In genomic region chr13:21753051-21753523, GRCm38 (mm10) we compare ENCODE assay signal across 8 mouse cellular contexts. TPM values are rescaled to one million over a fixed set of nuclear protein-coding genes. Genes with fewer than 3 reads are reported as not detected.
DNase-seq lines count a peak whose midpoint lies in the region; ATAC-seq and TF ChIP-seq lines count a peak whose summit lies in the region.

No protein-coding gene starts in this region.

- H3K27ac ChIP-seq in gastrocnemius, adult 2 months = peak overlapping the region; percentile 85
- H3K27ac ChIP-seq in CH12.LX (ENCODE audit: insufficient read depth, low read depth) = peak overlapping the region; percentile 98
- peak overlapping the region; percentile 93 for H3K27ac ChIP-seq in forebrain, embryonic 11.5 days (ENCODE audit: low read depth, low read length)
- H3K27ac ChIP-seq in liver, embryonic 14.5 days = peak overlapping the region; percentile 97

- no peak for ATAC-seq in forebrain, embryonic 11.5 days (replicated peaks; ENCODE audit: low FRiP score)
- ATAC-seq in liver, embryonic 14.5 days (ENCODE audit: insufficient read depth) = no peak

- intact Hi-C loops in gastrocnemius, adult 2 months (cut with DNase I) = loop anchor here (5.0 kb wide), 1 partner anchor 36 kb away; the partner anchor contains the start of genes Hist1h2ai, Hist1h2bl and Hist1h3h

- no peak for TF ChIP-seq CTCF in gastrocnemius, adult 2 months (IDR thresholded peaks at IDR 0.05)
- TF ChIP-seq CTCF in CH12.LX (conservative IDR thresholded peaks at IDR 0.05 in 1 of 2, IDR thresholded peaks at IDR 0.05 in 1 of 2; ENCODE audit: low read depth in 2 of 2, low read length in 2 of 2) = no peak
- TF ChIP-seq CTCF in liver, embryonic 14.5 days (IDR thresholded peaks at IDR 0.05; ENCODE audit: low read depth) = no peak; the same call in 1 of the 2 replicates

- peaks cover 0 to 26% of the 10 kb centered on the region in 2 experiments; a peak in 2 of 4 replicates for H3K4me1 ChIP-seq in CH12.LX (ENCODE audit: control insufficient read depth in 1 of 2, insufficient read depth in 2 of 2)
- peaks cover 3% of the 10 kb centered on the region; the same call in 1 of the 2 replicates for H3K4me1 ChIP-seq in forebrain, embryonic 11.5 days (replicated peaks; ENCODE audit: control insufficient read depth, insufficient read depth, low read length)
- H3K4me1 ChIP-seq in liver, embryonic 14.5 days (replicated peaks; ENCODE audit: control insufficient read depth in 2 of 2, insufficient read depth in 2 of 2, low read length in 1 of 2) = peaks cover 9 to 12% of the 10 kb centered on the region in 2 experiments

- H3K79me2 ChIP-seq in CH12.LX (replicated peaks; ENCODE audit: control insufficient read depth, extremely low read depth, insufficient read depth, poor library complexity, severe bottlenecking) = no peaks in the 10 kb centered on the region

- dilution Hi-C loops in CH12.LX (cut with MboI; ENCODE audit: extremely low pct_ligation_motif_present, extremely low pct_unique_long_range_greater_than_20kb, low sequenced_read_pairs) = no loop called here

- H3K4me2 ChIP-seq in CH12.LX (ENCODE audit: insufficient read depth, low read depth, poor library complexity, severe bottlenecking) = peak overlapping the region; percentile 82
- peak overlapping the region; percentile 65 for H3K4me2 ChIP-seq in forebrain, embryonic 11.5 days (ENCODE audit: low read depth, low read length, severe bottlenecking)
- H3K4me2 ChIP-seq in liver, embryonic 14.5 days (ENCODE audit: low read depth) = peak overlapping the region; percentile 79

- in situ Hi-C loops in CH12.LX (cut with MboI; ENCODE audit: low pct_ligation_motif_present, low pct_unique_long_range_greater_than_20kb, low sequenced_read_pairs) = no loop called here

- TF ChIP-seq EP300 in CH12.LX (IDR thresholded peaks at IDR 0.05; ENCODE audit: low read length) = no peak; the same call in 1 of the 2 replicates
- TF ChIP-seq EP300 in liver, embryonic 14.5 days (IDR thresholded peaks at IDR 0.05; ENCODE audit: low read depth) = no peak; the same call in 1 of the 2 replicates

- WGBS in forebrain, embryonic 11.5 days = 3% methylated on average over 10 of the region's 10 CpGs
- WGBS in liver, embryonic 14.5 days (ENCODE audit: insufficient replicate concordance) = 1% methylated on average over 10 of the region's 10 CpGs

- peak overlapping the region; percentile 77 for H3K4me3 ChIP-seq in gastrocnemius, adult 2 months
- peak overlapping the region; percentile 3 to 36 (median 36) for H3K4me3 ChIP-seq in CH12.LX (replicated peaks in 1 of 3; ENCODE audit: low read depth in 2 of 3, low read length in 2 of 3, poor library complexity in 1 of 3)
- peak overlapping the region; percentile 37 for H3K4me3 ChIP-seq in forebrain, embryonic 11.5 days (ENCODE audit: low read depth, low read length)
- peak overlapping the region; percentile 61 to 66 for H3K4me3 ChIP-seq in liver, embryonic 14.5 days (ENCODE audit: insufficient read depth in 1 of 2, low read depth in 2 of 2, low read length in 2 of 2)

- H3K27me3 ChIP-seq in CH12.LX (replicated peaks) = no peaks in the 10 kb centered on the region
- no peaks in the 10 kb centered on the region for H3K27me3 ChIP-seq in forebrain, embryonic 11.5 days (ENCODE audit: control insufficient read depth, insufficient read depth, low read length)
- H3K27me3 ChIP-seq in liver, embryonic 14.5 days (ENCODE audit: control insufficient read depth, insufficient read depth, low read length) = no peaks in the 10 kb centered on the region

- TF ChIP-seq POLR2A in CH12.LX (IDR thresholded peaks at IDR 0.05; ENCODE audit: low read depth, low read length) = peak; percentile 79

- DNase-seq in gastrocnemius, adult 2 months = no peak
- DNase-seq in gastrocnemius, postnatal 4 days (ENCODE audit: low spot score in 2 of 2) = no peak
- DNase-seq in CH12.LX (ENCODE audit: extremely low read depth) = peak; percentile 67
- DNase-seq in forebrain, embryonic 11.5 days (ENCODE audit: low spot score) = no peak
- DNase-seq in liver, embryonic 14.5 days (ENCODE audit: low read depth in 3 of 3, low spot score in 3 of 3) = peak in 2 of 3 experiments; percentile 45 to 63
- DNase-seq in yolk sac, embryonic 10.5 days (ENCODE audit: low spot score) = peak; percentile 51
- no peak for DNase-seq in right cerebral cortex, adult 2 months (ENCODE audit: low spot score in 2 of 2)
- DNase-seq in layer of hippocampus, adult 9-11 months = no peak

- H3K36me3 ChIP-seq in CH12.LX (replicated peaks in 1 of 2; ENCODE audit: control insufficient read depth in 1 of 2, insufficient read depth in 1 of 2, low read length in 1 of 2) = no peaks in the 10 kb centered on the region
- no peaks in the 10 kb centered on the region for H3K36me3 ChIP-seq in forebrain, embryonic 11.5 days (ENCODE audit: control insufficient read depth, insufficient read depth, low read length)
- H3K36me3 ChIP-seq in liver, embryonic 14.5 days (replicated peaks; ENCODE audit: control insufficient read depth, insufficient read depth, low read depth) = no peaks in the 10 kb centered on the region

- TF ChIP-seq RAD21 in CH12.LX (IDR thresholded peaks at IDR 0.05; ENCODE audit: low read depth, low read length) = no peak

- peak overlapping the region; percentile 92 for H3K9ac ChIP-seq in CH12.LX (ENCODE audit: insufficient read depth, low read depth)
- peak overlapping the region; percentile 67 for H3K9ac ChIP-seq in forebrain, embryonic 11.5 days (ENCODE audit: low read length)
- H3K9ac ChIP-seq in liver, embryonic 14.5 days (replicated peaks) = peak overlapping the region; percentile 96

- no peaks in the 10 kb centered on the region for H3K9me3 ChIP-seq in CH12.LX (replicated peaks; ENCODE audit: low read length)
- no peaks in the 10 kb centered on the region for H3K9me3 ChIP-seq in forebrain, embryonic 11.5 days (ENCODE audit: control insufficient read depth, low read length)
- H3K9me3 ChIP-seq in liver, embryonic 14.5 days (ENCODE audit: control insufficient read depth, low read length) = no peaks in the 10 kb centered on the region

TF ChIP-seq in CH12.LX, 34 proteins besides CTCF, POLR2A, EP300 and RAD21 (continues in another document):
- TF ChIP-seq SIN3A (IDR thresholded peaks at IDR 0.05; ENCODE audit: low read length) (peak; percentile 86; the same call in 1 of the 2 replicates), UBTF (IDR thresholded peaks at IDR 0.05; ENCODE audit: low read depth, low read length) (no peak), MYC (IDR thresholded peaks at IDR 0.05; ENCODE audit: low read depth, low read length) (peak; percentile 63; the same call in 1 of the 2 replicates), NELFE (IDR thresholded peaks at IDR 0.05; ENCODE audit: low read depth, low read length) (peak; percentile 47), MXI1 (IDR thresholded peaks at IDR 0.05; ENCODE audit: low read depth, low read length) (no peak; the same call in 1 of the 2 replicates), IRF4 (IDR thresholded peaks at IDR 0.05; ENCODE audit: low read depth, low read length) (no peak), USF2 (conservative IDR thresholded peaks at IDR 0.05; ENCODE audit: low read depth, low read length) (no peak)

RNA-seq across cellular contexts. Expression of gene Hist1h2ak, which starts 0.5 kb away (rescaled TPM):
- total RNA-seq in gastrocnemius, adult 2 months (2021) = under 1 TPM in 1 of 2 experiments, not detected in 1; 0.98 TPM
- 100 to 1,000 TPM; 131 to 185 TPM for total RNA-seq in gastrocnemius, postnatal 4 days (2021)
- total RNA-seq in CH12.LX (2012; rRNA removed) (1,024 and 1,125 TPM in 2 replicates), CH12.LX (2014; rRNA removed) (7.3 and 16.6 TPM in 2 replicates)
- 1.8 and 6.2 TPM in 2 replicates for polyA plus RNA-seq in CH12.LX (2012; ENCODE audit: insufficient read length, low read depth)
- 11.0 and 12.5 TPM in 2 replicates for polyA plus RNA-seq in forebrain, embryonic 11.5 days (2014; fragmentation: Nextera tagmentation; extraction: Ambion mirVana)
- 61.7 and 194 TPM in 2 replicates for polyA plus RNA-seq in liver, embryonic 14.5 days (2012; rRNA removed)
- 11.6 and 13.2 TPM in 2 replicates for polyA plus RNA-seq in liver, embryonic 14.5 days (2014; fragmentation: Nextera tagmentation; extraction: Ambion mirVana)

RNA-seq across cellular contexts. Expression of gene Hist1h2bn, which starts 0.8 kb away (rescaled TPM):
- 1 to 10 TPM in 1 of 2 experiments, not detected in 1; 1.4 TPM for total RNA-seq in gastrocnemius, adult 2 months (2021)
- total RNA-seq in gastrocnemius, postnatal 4 days (2021) = 100 to 1,000 TPM; 211 to 286 TPM
- total RNA-seq in CH12.LX (2012; rRNA removed) = 1,563 and 1,639 TPM in 2 replicates
- 16.5 and 24.0 TPM in 2 replicates for total RNA-seq in CH12.LX (2014; rRNA removed)
- polyA plus RNA-seq in CH12.LX (2012; ENCODE audit: insufficient read length, low read depth) = 2.6 and 3.1 TPM in 2 replicates
- polyA plus RNA-seq in forebrain, embryonic 11.5 days (2014; fragmentation: Nextera tagmentation; extraction: Ambion mirVana) = 1.9 and 2.5 TPM in 2 replicates
- 25.2 and 29.5 TPM in 2 replicates for polyA plus RNA-seq in liver, embryonic 14.5 days (2012; rRNA removed)
- polyA plus RNA-seq in liver, embryonic 14.5 days (2014; fragmentation: Nextera tagmentation; extraction: Ambion mirVana) = 5.4 and 5.7 TPM in 2 replicates

RNA-seq across cellular contexts. Expression of gene Hist1h4k, which starts 2.8 kb away (rescaled TPM):
- total RNA-seq in gastrocnemius, adult 2 months (2021) = 10 to 100 TPM; 12.0 to 12.2 TPM
- 1,000 to 10,000 TPM in 1 of 2 experiments, 100 to 1,000 TPM in 1; 854 to 1,164 TPM for total RNA-seq in gastrocnemius, postnatal 4 days (2021)
- 3,228 and 4,319 TPM in 2 replicates for total RNA-seq in CH12.LX (2012; rRNA removed)
- total RNA-seq in CH12.LX (2014; rRNA removed) = 15.2 and 25.4 TPM in 2 replicates
- 5.6 and 13.2 TPM in 2 replicates for polyA plus RNA-seq in CH12.LX (2012; ENCODE audit: insufficient read length, low read depth)
- 4.4 TPM in 2 replicates for polyA plus RNA-seq in forebrain, embryonic 11.5 days (2014; fragmentation: Nextera tagmentation; extraction: Ambion mirVana)
- 16.2 and 32.8 TPM in 2 replicates for polyA plus RNA-seq in liver, embryonic 14.5 days (2012; rRNA removed)
- polyA plus RNA-seq in liver, embryonic 14.5 days (2014; fragmentation: Nextera tagmentation; extraction: Ambion mirVana) = 2.7 and 5.5 TPM in 2 replicates

RNA-seq across cellular contexts. Expression of gene Hist1h4j, which starts 18.2 kb away (rescaled TPM):
- total RNA-seq in gastrocnemius, adult 2 months (2021) = 1 to 10 TPM in 1 of 2 experiments, under 1 TPM in 1; 0.42 to 1.1 TPM
- 10 to 100 TPM; 70.8 to 87.9 TPM for total RNA-seq in gastrocnemius, postnatal 4 days (2021)
- total RNA-seq in CH12.LX (2012; rRNA removed) = 936 and 984 TPM in 2 replicates
- total RNA-seq in CH12.LX (2014; rRNA removed) = 18.5 and 27.8 TPM in 2 replicates
- 1.1 and 1.8 TPM in 2 replicates for polyA plus RNA-seq in CH12.LX (2012; ENCODE audit: insufficient read length, low read depth)
- 1.2 and 1.6 TPM in 2 replicates for polyA plus RNA-seq in forebrain, embryonic 11.5 days (2014; fragmentation: Nextera tagmentation; extraction: Ambion mirVana)
- 24.0 and 29.5 TPM in 2 replicates for polyA plus RNA-seq in liver, embryonic 14.5 days (2012; rRNA removed)
- 0.52 and 1.1 TPM in 2 replicates for polyA plus RNA-seq in liver, embryonic 14.5 days (2014; fragmentation: Nextera tagmentation; extraction: Ambion mirVana)

RNA-seq across cellular contexts. Expression of gene Hist1h1b, which starts 27.3 kb away (rescaled TPM):
- under 1 TPM; 0.45 to 0.69 TPM for total RNA-seq in gastrocnemius, adult 2 months (2021)
- total RNA-seq in gastrocnemius, postnatal 4 days (2021) = 100 to 1,000 TPM; 246 to 294 TPM
- total RNA-seq in CH12.LX (2012; rRNA removed) (1,032 and 1,397 TPM in 2 replicates), CH12.LX (2014; rRNA removed) (12.2 and 16.6 TPM in 2 replicates)
- 0.71 and 1.9 TPM in 2 replicates for polyA plus RNA-seq in CH12.LX (2012; ENCODE audit: insufficient read length, low read depth)
- 20.4 and 20.6 TPM in 2 replicates for polyA plus RNA-seq in forebrain, embryonic 11.5 days (2014; fragmentation: Nextera tagmentation; extraction: Ambion mirVana)
- polyA plus RNA-seq in liver, embryonic 14.5 days (2012; rRNA removed) = 8.2 and 9.4 TPM in 2 replicates
- polyA plus RNA-seq in liver, embryonic 14.5 days (2014; fragmentation: Nextera tagmentation; extraction: Ambion mirVana) = 19.7 and 20.6 TPM in 2 replicates

Comparison
In these comparisons a context has a peak if more than half of its experiments do, and no peak if none do; other contexts are left out.
1. RNA of gene Hist1h2ak, which starts 0.5 kb away (total RNA-seq): 7.3 to 1,125 TPM in CH12.LX and 131 to 185 TPM in gastrocnemius, postnatal 4 days; 0.98 TPM in gastrocnemius, adult 2 months; every median in the first group is over 4 times any median in the second.
2. RNA of gene Hist1h2bn, which starts 0.8 kb away (total RNA-seq): 16.5 to 1,639 TPM in CH12.LX and 211 to 286 TPM in gastrocnemius, postnatal 4 days; 1.4 TPM in gastrocnemius, adult 2 months; every median in the first group is over 4 times any median in the second.
3. DNase-seq: peak in CH12.LX (single experiment), liver, embryonic 14.5 days (2 of 3) and yolk sac, embryonic 10.5 days (single experiment); none in gastrocnemius, adult 2 months (single experiment), gastrocnemius, postnatal 4 days (0 of 2), forebrain, embryonic 11.5 days (single experiment), right cerebral cortex, adult 2 months (0 of 2) and layer of hippocampus, adult 9-11 months (single experiment).
4. Peak in every context shown above with its lines, with median percentiles within 50 percentile points of each other: H3K27ac ChIP-seq, H3K4me3 ChIP-seq, H3K4me2 ChIP-seq and H3K9ac ChIP-seq.